Mouse (Mus musculus): Measurements from ENCODE around the gene Slc22a19.
"Not testable (repeated sequence)": the region's sequence is repeated elsewhere in the genome, so short reads cannot be mapped to it uniquely, and the experiment has no call there.

The Slc22a19 gene

DNA sequence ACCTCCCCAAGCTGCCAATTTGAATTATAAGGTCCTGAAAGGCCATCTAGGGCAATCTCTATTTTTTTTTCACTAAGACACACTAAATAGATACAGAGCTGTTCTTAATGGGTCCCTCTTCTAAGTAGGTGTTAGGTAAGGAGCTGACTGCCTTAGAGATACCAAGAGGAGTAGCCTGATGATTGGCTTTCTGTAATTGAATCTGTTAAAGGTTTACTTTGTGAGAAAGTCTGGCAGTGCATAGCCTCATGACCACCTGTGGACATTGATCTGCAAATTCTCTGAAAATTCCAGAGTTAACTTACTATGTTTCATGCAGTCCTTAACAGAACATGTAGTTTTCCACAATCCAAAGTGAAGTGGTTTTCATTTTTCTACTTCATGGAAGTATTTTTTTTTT, at the start of gene Slc22a19:
TSS of gene Slc22a19 (minus strand) at position 163 of the 400 bp plus-strand sequence.
- no peak for DNase-seq

DNA sequence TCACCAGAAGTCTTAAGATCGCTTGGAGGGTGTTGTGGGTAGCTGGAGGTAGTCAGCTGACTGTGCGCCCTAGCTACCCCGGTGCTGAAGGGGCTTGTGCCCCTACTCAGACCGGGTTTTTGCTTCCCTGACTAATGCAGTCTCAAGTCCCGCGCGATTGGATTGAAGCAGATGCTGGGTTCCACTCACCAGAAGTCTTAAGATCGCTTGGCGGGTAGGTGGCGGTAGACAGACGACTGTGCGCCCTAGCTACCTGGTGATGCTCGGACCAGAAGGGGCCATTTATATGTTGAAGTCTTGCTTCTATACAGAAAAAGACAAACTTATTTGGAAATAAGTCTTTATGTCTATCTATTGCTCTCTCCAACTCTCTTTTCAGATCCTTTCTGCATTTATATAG, 42.3 kb upstream of the Slc22a19 start:
- DNase-seq = not testable (repeated sequence)

DNA sequence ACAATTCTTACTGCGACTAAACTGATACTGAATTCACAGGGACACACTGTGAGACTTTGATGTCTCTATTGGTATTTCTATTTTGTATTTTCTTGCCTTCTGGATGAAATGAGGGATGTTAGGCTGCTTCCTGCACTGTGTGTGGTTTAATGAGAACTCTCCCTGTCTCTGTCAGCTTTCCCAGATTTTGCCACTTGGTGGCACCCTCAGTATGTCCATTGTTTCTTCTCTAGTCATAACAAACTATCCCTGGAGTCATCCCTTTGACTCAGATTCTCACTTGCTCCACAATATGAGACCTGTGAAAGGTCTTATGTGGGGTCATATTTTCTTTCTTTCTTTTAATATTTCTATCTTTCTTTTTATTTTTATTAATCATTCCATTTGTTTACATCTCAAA, 18.4 kb upstream of the Slc22a19 start:
- DNase-seq = peak; percentile 7

DNA sequence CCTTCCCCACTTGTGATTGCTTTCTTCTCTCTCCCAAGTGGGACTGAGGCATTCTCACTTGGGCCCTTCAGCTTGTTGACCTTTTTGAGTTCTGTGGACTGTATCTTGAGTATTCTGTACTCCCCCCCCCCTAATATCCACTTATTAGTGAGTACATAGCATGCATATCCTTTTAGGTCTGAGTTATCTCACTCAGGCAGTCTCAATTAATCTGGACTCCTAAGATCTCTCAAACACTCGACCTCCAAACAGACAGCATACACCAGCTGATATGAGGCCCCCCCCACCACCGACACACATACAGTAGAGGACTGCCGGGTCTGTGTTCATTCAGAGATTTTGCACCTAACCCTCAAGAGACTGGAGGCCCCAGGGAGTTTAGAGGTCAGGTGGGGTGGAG, 18.0 kb downstream of the Slc22a19 start:
- not testable (repeated sequence) for DNase-seq

DNA sequence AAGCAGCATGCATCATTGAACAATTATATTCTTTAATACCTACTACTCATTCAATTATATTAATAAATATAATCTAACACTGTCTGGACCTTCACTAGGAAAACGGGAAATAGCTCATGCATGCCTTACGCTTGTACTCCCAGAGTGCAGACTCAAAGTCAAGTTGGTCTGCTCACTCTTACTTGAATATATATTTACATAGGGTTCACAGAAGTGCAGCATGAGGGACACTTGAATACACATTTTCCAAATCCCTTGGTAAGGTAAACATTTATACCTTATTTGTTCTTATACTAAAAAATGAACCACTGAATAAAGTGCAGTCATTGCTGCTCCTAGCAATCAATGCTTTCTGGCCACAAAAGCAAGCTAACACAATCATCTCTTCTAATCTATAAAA, 19.9 kb downstream of the Slc22a19 start:
- DNase-seq = no peak

DNA sequence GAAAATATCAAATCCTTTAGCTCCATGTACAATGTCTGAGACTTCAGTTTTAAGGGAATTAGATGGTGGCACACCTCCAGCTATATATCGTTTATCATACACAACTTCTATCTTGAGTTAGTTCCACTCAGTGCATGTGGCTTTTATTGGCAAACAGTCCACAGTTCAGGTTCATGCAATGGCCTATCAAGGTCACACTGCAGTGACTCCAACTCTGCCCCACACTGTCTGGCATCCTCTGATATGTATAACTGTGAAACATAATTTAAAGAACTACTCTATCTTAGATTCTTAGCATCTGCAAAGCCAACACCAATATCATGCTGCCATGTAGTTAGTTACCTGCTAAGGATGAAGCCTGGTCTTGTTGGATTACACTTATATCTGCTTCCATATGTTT, 23.1 kb downstream of the Slc22a19 start:
- no peak for DNase-seq

DNA sequence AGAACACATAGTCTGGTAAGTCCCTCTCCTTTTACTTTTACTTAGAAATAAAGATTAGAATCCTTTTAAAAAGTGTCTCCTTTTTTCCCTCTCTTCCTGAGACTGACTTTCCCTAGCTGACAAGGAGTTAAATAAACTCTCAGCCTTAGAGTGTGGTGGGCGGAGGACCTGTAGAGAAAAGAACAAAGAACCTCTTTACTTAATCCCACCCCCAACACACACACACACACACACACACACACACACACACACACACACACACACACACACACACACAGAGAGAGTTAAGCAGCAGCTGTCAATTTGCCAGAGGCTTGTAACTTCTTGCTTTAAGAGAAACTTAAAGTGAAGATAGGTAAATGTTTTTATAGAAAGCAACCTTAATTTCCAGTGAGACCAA, 39.1 kb downstream of the Slc22a19 start:
- no peak for DNase-seq

DNA sequence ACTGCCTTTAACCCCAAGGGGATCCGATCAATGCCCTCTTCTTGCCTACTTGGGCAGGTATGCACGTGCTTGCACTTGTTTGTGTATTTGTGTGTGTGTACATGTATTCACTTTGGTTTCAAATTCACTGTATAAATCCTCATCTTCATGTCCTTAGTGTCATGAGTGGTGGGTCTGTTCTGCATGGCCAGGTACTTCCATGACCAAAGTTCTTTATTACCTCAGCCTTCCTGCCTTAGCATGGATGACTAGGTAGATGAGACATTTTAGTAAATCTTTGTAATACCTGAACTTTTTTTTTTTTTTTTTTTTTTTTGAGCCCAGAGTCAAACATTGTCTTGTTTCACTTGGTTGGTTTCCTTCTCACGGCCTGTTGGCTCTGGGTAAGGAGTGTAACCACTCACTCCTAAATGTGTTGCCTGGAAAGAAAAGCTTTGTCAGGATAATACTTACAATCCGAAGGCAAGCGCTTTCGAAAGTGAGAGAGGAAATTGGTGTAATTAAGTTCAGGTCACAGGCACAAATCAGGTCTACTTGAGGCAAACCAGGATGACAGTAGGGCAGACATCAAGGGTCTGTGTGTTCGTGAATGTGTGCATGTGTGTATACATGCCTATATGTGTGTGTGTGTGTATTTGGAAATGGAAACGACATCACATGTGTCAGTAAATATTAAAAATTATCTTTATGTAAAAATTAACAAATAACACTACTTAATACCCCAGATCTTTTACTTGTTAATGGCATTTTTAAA, 62.0 kb downstream of the Slc22a19 start:
- DNase-seq = no peak

DNA sequence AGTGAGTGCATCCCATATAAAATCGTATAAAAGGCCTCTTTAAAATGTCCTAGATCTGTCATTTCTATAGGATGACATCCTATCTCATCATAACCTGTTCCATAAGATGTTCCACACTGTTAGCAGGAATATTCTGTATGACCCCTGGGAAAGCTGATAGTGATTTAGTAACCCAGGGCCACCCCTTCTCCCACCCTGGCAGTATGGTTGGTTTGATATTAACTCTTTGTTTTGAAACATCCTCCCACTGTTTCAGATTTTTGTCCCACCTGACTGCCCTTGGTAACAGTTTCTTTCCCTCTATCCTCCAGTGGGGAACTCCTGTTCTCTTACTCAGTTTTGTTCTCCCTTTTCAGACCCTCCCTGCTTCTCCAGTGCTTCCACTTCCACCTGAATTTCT, 77.3 kb downstream of the Slc22a19 start:
- no peak for DNase-seq

DNA sequence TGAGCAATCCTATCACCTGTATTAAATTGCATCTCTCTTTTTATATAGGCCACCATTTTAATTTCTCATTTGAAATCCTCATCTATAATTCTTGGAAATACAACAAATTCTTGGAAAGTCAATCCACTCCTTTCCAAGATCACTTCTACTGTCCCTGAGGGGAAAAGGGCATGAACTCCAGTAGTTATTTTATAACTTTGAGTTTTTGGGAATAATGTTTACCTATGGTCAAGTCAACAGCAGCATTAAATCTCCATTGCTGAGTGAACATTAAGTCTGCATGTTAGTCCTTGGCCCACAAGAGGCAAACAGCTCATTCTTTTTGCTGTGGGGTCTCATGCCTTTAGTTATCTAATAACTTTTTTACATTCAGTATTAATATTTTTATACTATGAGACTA, 78.1 kb downstream of the Slc22a19 start:
- DNase-seq = no peak
